Mouse (Mus musculus) MEL (cell line): ENCODE data around the gene Cox20. TPM values are rescaled to one million over a fixed set of nuclear protein-coding genes. Genes with fewer than 3 reads are reported as not detected.

ENCODE experiments used
- DNase-seq: peaks from one replicate; pipeline ENCODE4 v3.0.0; 2011; ENCODE audit warnings: low read depth, low spot score
- H3K27ac ChIP-seq: 2 replicates; pipeline ENCODE4 v1.5.1; 2012; ENCODE audit warnings: low read depth, mild to moderate bottlenecking, control low read depth, low read length, moderate library complexity; ENCODE audit not compliant: control insufficient read depth
- H3K27me3 ChIP-seq, 2 experiments: fragments of 150-350 bp in 1 of 2; sonication (generic) in 1 of 2; 2 replicates each; pipeline ENCODE4 v1.6.1; 2012; ENCODE audit warnings: low read length in 2 of 2, mild to moderate bottlenecking in 2 of 2, improper control_type of control experiment in 1 of 2, moderate library complexity in 1 of 2; ENCODE audit not compliant: insufficient read depth in 2 of 2, control insufficient read depth in 1 of 2
- H3K36me3 ChIP-seq, 2 experiments: 2 replicates each; pipeline ENCODE4 v1.6.1; 2012 to 2014; ENCODE audit warnings: low read length in 2 of 2, improper control_type of control experiment in 1 of 2, inconsistent platforms in 1 of 2, mild to moderate bottlenecking in 1 of 2; ENCODE audit not compliant: insufficient read depth in 2 of 2, control insufficient read depth in 1 of 2
- H3K4me1 ChIP-seq, 2 experiments: fragments of 150-350 bp in 1 of 2; sonication (generic) in 1 of 2; 2 replicates each; pipeline ENCODE4 v1.6.1; 2012; ENCODE audit warnings: low read length in 2 of 2, improper control_type of control experiment in 1 of 2, mild to moderate bottlenecking in 1 of 2; ENCODE audit not compliant: insufficient read depth in 2 of 2, control insufficient read depth in 1 of 2
- H3K4me3 ChIP-seq, 2 experiments: fragments of 150-350 bp in 1 of 2; sonication (generic) in 1 of 2; 2 replicates each; pipeline ENCODE4 v1.5.1; 2012; ENCODE audit warnings: low read depth in 2 of 2, low read length in 2 of 2, mild to moderate bottlenecking in 2 of 2, moderate library complexity in 2 of 2, control low read depth in 1 of 2, improper control_type of control experiment in 1 of 2; ENCODE audit not compliant: control insufficient read depth in 1 of 2, insufficient read depth in 1 of 2
- H3K79me2 ChIP-seq: 2 replicates; pipeline ENCODE4 v1.6.1; 2012; ENCODE audit warnings: mild to moderate bottlenecking, low read length, moderate library complexity; ENCODE audit not compliant: control insufficient read depth, poor library complexity, insufficient read depth
- H3K9ac ChIP-seq: 2 replicates; pipeline ENCODE4 v1.6.1; 2012; ENCODE audit warnings: low read depth, mild to moderate bottlenecking, control low read depth, low read length, moderate library complexity; ENCODE audit not compliant: control insufficient read depth, poor library complexity, severe bottlenecking
- H3K9me3 ChIP-seq: fragments of 150-350 bp; sonication (generic); replicated peaks from 2 replicates; pipeline ENCODE4 v1.6.1; 2012; ENCODE audit warnings: mild to moderate bottlenecking, low read length, improper control_type of control experiment, moderate library complexity; ENCODE audit not compliant: insufficient read depth
- BHLHE40 ChIP-seq: IDR thresholded peaks from 2 replicates; pipeline ENCODE4 v1.6.1; 2012; ENCODE audit warnings: low read depth, mild to moderate bottlenecking, inconsistent platforms, low read length, improper control_type of control experiment, borderline replicate concordance
- CHD1 ChIP-seq: IDR thresholded peaks from 2 replicates; pipeline ENCODE4 v1.6.1; 2012; ENCODE audit warnings: low read depth, mild to moderate bottlenecking, inconsistent platforms, low read length, improper control_type of control experiment
- CHD2 ChIP-seq: IDR thresholded peaks from 2 replicates; pipeline ENCODE4 v1.6.1; 2011; ENCODE audit warnings: low read length, improper control_type of control experiment
- CTCF ChIP-seq, 3 experiments: IDR thresholded peaks in 2 of 3; conservative IDR thresholded peaks in 1 of 3; 2 replicates each; pipeline ENCODE4 v1.5.1; 2011 to 2012; ENCODE audit warnings: low read length in 3 of 3, low read depth in 2 of 3, mild to moderate bottlenecking in 2 of 3, improper control_type of control experiment in 1 of 3, inconsistent platforms in 1 of 3, mixed read lengths in 1 of 3, moderate library complexity in 1 of 3; ENCODE audit not compliant: control insufficient read depth in 1 of 3, insufficient read depth in 1 of 3, poor library complexity in 1 of 3, severe bottlenecking in 1 of 3
- E2F4 ChIP-seq: IDR thresholded peaks from 2 replicates; pipeline ENCODE4 v1.6.1; 2011; ENCODE audit warnings: low read depth, low read length, improper control_type of control experiment, borderline replicate concordance
- EP300 ChIP-seq, 2 experiments: IDR thresholded peaks; 2 replicates each; pipeline ENCODE4 v1.6.1; 2011; ENCODE audit warnings: improper control_type of control experiment in 2 of 2, low read length in 2 of 2, low read depth in 1 of 2, mild to moderate bottlenecking in 1 of 2
- ETS1 ChIP-seq: IDR thresholded peaks from 2 replicates; pipeline ENCODE4 v1.6.1; 2012; ENCODE audit warnings: low read depth, mild to moderate bottlenecking, inconsistent platforms, low read length, improper control_type of control experiment, moderate library complexity
- GABPA ChIP-seq: IDR thresholded peaks from 2 replicates; pipeline ENCODE4 v1.6.1; 2012; ENCODE audit warnings: low read depth, mild to moderate bottlenecking, inconsistent platforms, low read length, improper control_type of control experiment, moderate library complexity
- HCFC1 ChIP-seq: IDR thresholded peaks from 2 replicates; pipeline ENCODE4 v1.6.1; 2012; ENCODE audit warnings: low read depth, mild to moderate bottlenecking, inconsistent platforms, low read length, improper control_type of control experiment, moderate library complexity
- JUND ChIP-seq: IDR thresholded peaks from 2 replicates; pipeline ENCODE4 v1.6.1; 2011; ENCODE audit warnings: low read depth, mild to moderate bottlenecking, improper control_type of control experiment, low read length
- KAT2A ChIP-seq: conservative IDR thresholded peaks from 2 replicates; pipeline ENCODE4 v1.6.1; 2012; ENCODE audit warnings: low read depth, low read length, improper control_type of control experiment, inconsistent platforms
- MAX ChIP-seq: IDR thresholded peaks from 2 replicates; pipeline ENCODE4 v1.6.1; 2011; ENCODE audit warnings: low read length, improper control_type of control experiment
- MAZ ChIP-seq: IDR thresholded peaks from 2 replicates; pipeline ENCODE4 v1.6.1; 2012; ENCODE audit warnings: low read depth, mild to moderate bottlenecking, inconsistent platforms, low read length, improper control_type of control experiment
- MEF2A ChIP-seq: IDR thresholded peaks from 2 replicates; pipeline ENCODE4 v1.6.1; 2014; ENCODE audit warnings: low read depth, mild to moderate bottlenecking, inconsistent platforms, low read length, improper control_type of control experiment; ENCODE audit not compliant: poor library complexity, insufficient replicate concordance, severe bottlenecking; ENCODE audit errors: extremely low read depth
- MYB ChIP-seq: IDR thresholded peaks from 2 replicates; pipeline ENCODE4 v1.6.1; 2011; ENCODE audit warnings: mild to moderate bottlenecking, low read depth, low read length, improper control_type of control experiment
- POLR2A ChIP-seq, 2 experiments: IDR thresholded peaks; 2 replicates each; pipeline ENCODE4 v1.6.1; 2011 to 2012; ENCODE audit warnings: low read length in 2 of 2, mild to moderate bottlenecking in 2 of 2, control low read depth in 1 of 2, improper control_type of control experiment in 1 of 2, low read depth in 1 of 2, moderate library complexity in 1 of 2; ENCODE audit not compliant: control insufficient read depth in 1 of 2, insufficient read depth in 1 of 2, poor library complexity in 1 of 2
- POLR2AphosphoS2 ChIP-seq: IDR thresholded peaks from 2 replicates; pipeline ENCODE4 v1.6.1; 2011; ENCODE audit warnings: low read length, improper control_type of control experiment
- POLR2AphosphoS5 ChIP-seq: IDR thresholded peaks from 2 replicates; pipeline ENCODE4 v1.6.1; 2012; ENCODE audit warnings: low read depth, borderline replicate concordance, mild to moderate bottlenecking, inconsistent platforms, low read length, moderate library complexity, mixed read lengths
- RCOR1 ChIP-seq: IDR thresholded peaks from 2 replicates; pipeline ENCODE4 v1.6.1; 2012; ENCODE audit warnings: low read depth, mild to moderate bottlenecking, inconsistent platforms, low read length, improper control_type of control experiment
- TAL1 ChIP-seq: IDR thresholded peaks from 2 replicates; pipeline ENCODE4 v1.6.1; 2012; ENCODE audit warnings: mild to moderate bottlenecking, inconsistent platforms, low read length, moderate library complexity, mixed read lengths
- TBP ChIP-seq: IDR thresholded peaks from 2 replicates; pipeline ENCODE4 v1.8.0; 2011; ENCODE audit warnings: low read depth, low read length, improper control_type of control experiment
- USF1 ChIP-seq: IDR thresholded peaks from 2 replicates; pipeline ENCODE4 v1.6.1; 2014; ENCODE audit warnings: low read depth, mild to moderate bottlenecking, inconsistent platforms, low read length, improper control_type of control experiment, moderate library complexity
- ZKSCAN1 ChIP-seq: IDR thresholded peaks from 2 replicates; pipeline ENCODE4 v1.6.1; 2012; ENCODE audit warnings: low read depth, mild to moderate bottlenecking, inconsistent platforms, low read length, improper control_type of control experiment, moderate library complexity
- ZMIZ1 ChIP-seq: IDR thresholded peaks from 2 replicates; pipeline ENCODE4 v1.6.1; 2012; ENCODE audit warnings: low read depth, mild to moderate bottlenecking, inconsistent platforms, low read length, improper control_type of control experiment, moderate library complexity
- polyA plus RNA-seq, 2 experiments: library from polyadenylated mRNA; stranded (reverse) in 1 of 2; unstranded in 1 of 2; fragments of >175 nt in 1 of 2; fragments of >200 nt in 1 of 2; gene quantifications; 2 replicates each; pipeline versions ENCODE4 v1.2.1 to v1.2.4; 2012; ENCODE audit warnings: low replicate concordance in 2 of 2, low read depth in 1 of 2; ENCODE audit not compliant: insufficient read length in 2 of 2, insufficient read depth in 1 of 2, missing spikeins in 1 of 2
- total RNA-seq: library from RNA; depleted of rRNA; stranded (reverse); fragments of 300-350 nt; gene quantifications from 2 replicates; pipeline ENCODE4 v1.2.3, GENCODE M21; 2012

The Cox20 gene
- total and polyA plus RNA-seq, 3 experiments, result 24.3 to 27.3 TPM; not detected in 1

DNA sequence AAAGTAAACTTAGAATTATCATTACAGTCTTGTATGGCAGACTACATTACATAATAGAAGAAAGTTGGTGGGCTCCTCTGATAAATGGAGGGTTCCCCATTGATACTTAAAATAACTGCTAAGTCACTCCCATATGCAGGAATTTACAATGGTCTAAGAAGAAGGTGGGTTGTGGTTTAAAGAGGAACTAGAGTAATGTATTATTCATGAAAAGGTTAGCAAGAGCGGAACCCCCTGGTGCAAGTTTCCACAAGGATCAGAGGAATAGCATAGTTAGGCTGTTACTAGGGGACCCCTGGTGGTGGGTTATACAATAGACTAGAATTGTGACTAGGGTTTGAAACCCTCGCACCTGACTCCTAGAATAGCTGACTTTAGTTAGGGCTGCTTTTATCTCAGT, 41.8 kb downstream of the Cox20 start:
- no peak overlapping the region for H3K4me3 ChIP-seq
- DNase-seq, result peak; percentile 27
- H3K27me3 ChIP-seq, result no peaks in the 10 kb centered on the region
- H3K36me3 ChIP-seq, result no peaks in the 10 kb centered on the region
- H3K79me2 ChIP-seq, result no peaks in the 10 kb centered on the region
- H3K9ac ChIP-seq, result no peak overlapping the region
- TF ChIP-seq ETS1 (no peak), JUND (no peak), CTCF (IDR thresholded peaks at IDR 0.05 in 2 of 3, conservative IDR thresholded peaks at IDR 0.05 in 1 of 3; ENCODE audit: control insufficient read depth in 1 of 3, insufficient read depth in 1 of 3, low read depth in 2 of 3, low read length in 3 of 3, poor library complexity in 1 of 3, severe bottlenecking in 1 of 3) (peak in 2 of 3 experiments; percentile 5 to 20; a peak in 1 of 6 replicates), USF1 (no peak), BHLHE40 (no peak)
- H3K27ac ChIP-seq, result no peak overlapping the region
- peaks cover 0 to 3% of the 10 kb centered on the region in 2 experiments; a peak in 1 of 4 replicates for H3K4me1 ChIP-seq
- H3K9me3 ChIP-seq, result no peaks in the 10 kb centered on the region

DNA sequence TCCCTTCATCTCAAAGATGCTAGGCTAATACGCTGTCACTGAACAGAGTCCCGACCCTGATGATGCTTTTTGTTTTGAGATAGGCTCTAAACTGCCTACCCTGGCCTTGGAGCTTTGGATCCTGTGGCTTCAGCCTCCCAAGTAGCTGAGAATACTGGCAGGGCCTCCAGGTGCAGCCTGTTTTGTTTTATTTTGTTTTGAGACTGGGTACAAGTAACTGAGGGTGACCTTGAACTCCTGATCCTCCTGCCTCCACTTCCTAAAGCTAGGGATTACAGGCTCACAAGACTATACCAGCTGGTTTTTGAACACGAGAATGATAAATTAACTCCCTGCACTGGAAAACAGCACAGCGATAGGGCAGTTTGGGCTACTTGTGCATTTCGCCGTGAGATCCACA, 46.2 kb downstream of the Cox20 start:
- DNase-seq, result no peak
- H3K9ac ChIP-seq, result no peak overlapping the region
- H3K36me3 ChIP-seq, result peaks cover 0 to 8% of the 10 kb centered on the region in 2 experiments; a peak in 2 of 4 replicates
- no peak overlapping the region for H3K4me3 ChIP-seq
- no peaks in the 10 kb centered on the region for H3K9me3 ChIP-seq
- peaks cover 4% of the 10 kb centered on the region; the same call in 1 of the 2 replicates for H3K79me2 ChIP-seq
- H3K4me1 ChIP-seq, result peaks cover 3 to 15% of the 10 kb centered on the region in 2 experiments
- H3K27ac ChIP-seq, result no peak overlapping the region
- TF ChIP-seq HCFC1 (no peak), GABPA (no peak), RCOR1 (no peak), KAT2A (no peak), CHD2 (no peak), TBP (no peak), CHD1 (no peak), MEF2A (no peak), MAZ (no peak), ETS1 (no peak)
- no peaks in the 10 kb centered on the region for H3K27me3 ChIP-seq

DNA sequence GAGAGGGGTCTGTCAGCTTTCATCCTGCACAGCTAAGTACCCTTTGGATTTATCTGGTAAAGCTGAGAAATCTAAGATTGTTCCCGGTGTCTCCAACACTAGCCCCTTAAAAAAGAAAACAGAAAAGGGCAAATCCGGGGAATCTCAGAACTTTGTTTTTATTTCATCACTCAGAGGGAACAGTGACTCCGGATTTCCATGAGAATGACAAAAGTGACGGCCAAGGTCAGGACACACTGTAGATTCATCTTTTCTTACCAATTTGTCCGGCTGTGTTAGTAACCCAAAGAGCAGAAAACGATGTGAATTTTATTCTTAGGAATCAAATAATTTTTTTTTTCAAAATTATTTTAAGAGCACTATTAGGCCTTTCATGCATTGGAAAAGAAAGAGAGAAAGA, 49.2 kb downstream of the Cox20 start:
- H3K4me1 ChIP-seq, result peaks cover 3 to 14% of the 10 kb centered on the region in 2 experiments
- H3K27ac ChIP-seq, result no peak overlapping the region
- no peak for DNase-seq
- no peaks in the 10 kb centered on the region for H3K27me3 ChIP-seq
- peaks cover 0 to 8% of the 10 kb centered on the region in 2 experiments; a peak in 2 of 4 replicates for H3K36me3 ChIP-seq
- no peaks in the 10 kb centered on the region for H3K9me3 ChIP-seq
- peak overlapping the region; percentile 83 for H3K9ac ChIP-seq
- peaks cover 4% of the 10 kb centered on the region; the same call in 1 of the 2 replicates for H3K79me2 ChIP-seq
- TF ChIP-seq E2F4 (no peak), MAX (no peak), BHLHE40 (no peak), MYB (no peak), GABPA (no peak), ZMIZ1 (no peak), ZKSCAN1 (no peak), CHD1 (no peak), TAL1 (no peak), CTCF (IDR thresholded peaks at IDR 0.05 in 2 of 3, conservative IDR thresholded peaks at IDR 0.05 in 1 of 3; ENCODE audit: control insufficient read depth in 1 of 3, insufficient read depth in 1 of 3, low read depth in 2 of 3, low read length in 3 of 3, poor library complexity in 1 of 3, severe bottlenecking in 1 of 3) (no peak), EP300 (IDR thresholded peaks at IDR 0.05; ENCODE audit: low read depth in 1 of 2, low read length in 2 of 2) (no peak), POLR2AphosphoS2 (no peak), POLR2AphosphoS5 (no peak), POLR2A (IDR thresholded peaks at IDR 0.05; ENCODE audit: control insufficient read depth in 1 of 2, insufficient read depth in 1 of 2, low read depth in 1 of 2, low read length in 2 of 2, poor library complexity in 1 of 2) (no peak)
- H3K4me3 ChIP-seq, result peak overlapping the region; percentile 65; a peak in 2 of 4 replicates
